Mouse (Mus musculus) CH12.LX (cell line): ENCODE results near the gene Lrrc28.

ENCODE experiments used
- CHD2 ChIP-seq: IDR thresholded peaks from 2 replicates; pipeline ENCODE4 v1.6.1; 2011; ENCODE audit warnings: low read length, improper control_type of control experiment
- ELF1 ChIP-seq: IDR thresholded peaks from 2 replicates; pipeline ENCODE4 v1.6.1; 2014; ENCODE audit warnings: low read depth, mild to moderate bottlenecking, inconsistent platforms, low read length, improper control_type of control experiment
- MAFK ChIP-seq: IDR thresholded peaks from 2 replicates; pipeline ENCODE4 v1.6.1; 2011; ENCODE audit warnings: low read length, improper control_type of control experiment; ENCODE audit not compliant: insufficient replicate concordance
- UBTF ChIP-seq: IDR thresholded peaks from 2 replicates; pipeline ENCODE4 v1.6.1; 2012; ENCODE audit warnings: low read depth, mild to moderate bottlenecking, inconsistent platforms, low read length, improper control_type of control experiment, moderate library complexity

- no peak for TF ChIP-seq UBTF
- TF ChIP-seq ELF1: no peak
- TF ChIP-seq MAFK: no peak
- no peak for TF ChIP-seq CHD2
These were observed 129.4 kb downstream of the Lrrc28 start for GRCm38 (mm10) chr7:67515621-67516020.
